Mouse (Mus musculus): ENCODE data around the gene Slc9a8.

DNA sequence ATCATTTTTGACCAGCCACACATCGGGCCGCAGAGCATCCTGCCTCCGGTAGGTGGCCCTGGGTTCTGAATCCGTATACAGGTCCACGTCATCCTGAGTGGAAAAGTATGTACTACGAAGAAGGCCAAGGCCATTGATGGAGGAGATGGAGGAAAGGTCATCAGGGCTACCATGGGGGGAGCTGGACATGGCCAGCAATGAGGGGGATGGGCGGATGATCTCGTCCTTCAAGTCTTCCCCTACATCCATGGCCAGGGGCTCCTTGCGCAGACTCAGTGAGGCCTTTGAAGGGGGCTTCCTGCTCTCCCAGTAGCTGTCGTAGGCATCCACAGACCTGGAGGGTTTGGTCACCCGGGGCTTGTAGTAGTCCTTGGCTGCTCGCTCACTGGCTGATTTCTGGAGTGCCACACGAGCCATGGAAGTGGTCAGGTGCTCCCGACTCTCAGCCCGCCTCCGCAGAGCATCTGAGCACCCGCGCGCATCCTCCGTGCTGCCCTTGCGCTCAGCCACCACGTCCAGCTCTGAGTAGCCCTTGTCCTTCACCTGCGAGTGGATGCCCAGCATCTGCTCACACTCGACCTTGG is 62.4 kb downstream of the Slc9a8 start:
- TF ChIP-seq CTCF (IDR thresholded peaks at IDR 0.05; ENCODE audit: low read depth, low read length) (no peak), POLR2A (IDR thresholded peaks at IDR 0.05; ENCODE audit: extremely low read depth, insufficient read depth, low read length) (no peak)

All from liver, adult 2 months (tissue).